ENCODE assay signal across 14 mouse cellular contexts in genomic region chr17:49438822-49439574, GRCm38 (mm10). TPM values are rescaled to one million over a fixed set of nuclear protein-coding genes. Genes with fewer than 3 reads are reported as not detected.
DNase-seq lines count a peak whose midpoint lies in the region; ATAC-seq and TF ChIP-seq lines count a peak whose summit lies in the region.
"Had no signal": no experiment of that assay in that cellular context is flagged by ENCODE, and none has a peak within 500 bp of the region (broad histone marks: within the 10 kb centered on the region; RNA-seq: fewer than 3 reads in every experiment).

No protein-coding gene starts in this region.

- H3K27me3 ChIP-seq in intestine, embryonic 15.5 days (replicated peaks), result no peaks in the 10 kb centered on the region
- H3K27me3 ChIP-seq in spleen, adult 2 months (ENCODE audit: control insufficient read depth, insufficient read depth, low read length), result no peaks in the 10 kb centered on the region
- no peaks in the 10 kb centered on the region for H3K27me3 ChIP-seq in forebrain, embryonic 13.5 days
- H3K27me3 ChIP-seq: limb, embryonic 15.5 days; midbrain, embryonic 12.5 days had no signal

- no peaks in the 10 kb centered on the region for H3K9me3 ChIP-seq in intestine, embryonic 15.5 days
- H3K9me3 ChIP-seq in forebrain, embryonic 13.5 days (replicated peaks), result no peaks in the 10 kb centered on the region; the same call in 1 of the 2 replicates
- H3K9me3 ChIP-seq: limb, embryonic 15.5 days; midbrain, embryonic 12.5 days had no signal

- WGBS in bone marrow, adult 2 months, result 67% methylated on average over 12 of the region's 12 CpGs
- WGBS in intestine, embryonic 15.5 days, result 65% methylated on average over 12 of the region's 12 CpGs
- WGBS in spleen, adult 2 months, result 82% methylated on average over 12 of the region's 12 CpGs
- WGBS in forebrain, embryonic 13.5 days, result 87% methylated on average over 12 of the region's 12 CpGs

- peak overlapping the region; percentile 49 for H3K4me3 ChIP-seq in bone marrow, adult 2 months (replicated peaks; ENCODE audit: control insufficient read depth, low read depth, low read length)
- no peak overlapping the region for H3K4me3 ChIP-seq in intestine, embryonic 15.5 days (replicated peaks)
- no peak overlapping the region for H3K4me3 ChIP-seq in spleen, adult 2 months (ENCODE audit: extremely low read depth, insufficient read depth, insufficient read length)
- H3K4me3 ChIP-seq in forebrain, embryonic 13.5 days, result no peak overlapping the region
- H3K4me3 ChIP-seq: limb, embryonic 15.5 days; midbrain, embryonic 12.5 days had no signal

- TF ChIP-seq CTCF in bone marrow, adult 2 months (IDR thresholded peaks at IDR 0.05; ENCODE audit: control insufficient read depth, insufficient read depth, low read length), result no peak
- TF ChIP-seq CTCF in spleen, adult 2 months (IDR thresholded peaks at IDR 0.05; ENCODE audit: extremely low read depth, insufficient read depth, insufficient read length, insufficient replicate concordance), result no peak

- H3K9ac ChIP-seq in intestine, embryonic 15.5 days, result no peak overlapping the region
- no peak overlapping the region for H3K9ac ChIP-seq in forebrain, embryonic 13.5 days
- H3K9ac ChIP-seq: limb, embryonic 15.5 days; midbrain, embryonic 12.5 days had no signal

- H3K4me2 ChIP-seq in intestine, embryonic 15.5 days (replicated peaks), result no peak overlapping the region
- no peak overlapping the region for H3K4me2 ChIP-seq in forebrain, embryonic 13.5 days
- H3K4me2 ChIP-seq: limb, embryonic 15.5 days; midbrain, embryonic 12.5 days had no signal

- peak overlapping the region; percentile 74 for H3K27ac ChIP-seq in bone marrow, adult 2 months (ENCODE audit: control insufficient read depth, insufficient read depth, low read depth, low read length, poor library complexity)
- no peak overlapping the region for H3K27ac ChIP-seq in intestine, embryonic 15.5 days
- peak overlapping the region; percentile 33; the same call in 1 of the 2 replicates for H3K27ac ChIP-seq in spleen, adult 2 months (ENCODE audit: insufficient read depth, low read length)
- no peak overlapping the region for H3K27ac ChIP-seq in forebrain, embryonic 13.5 days
- H3K27ac ChIP-seq: limb, embryonic 15.5 days; midbrain, embryonic 12.5 days had no signal

- ATAC-seq in intestine, embryonic 15.5 days, result peak; percentile 71; the same call in 1 of the 2 replicates
- ATAC-seq in forebrain, embryonic 13.5 days, result no peak
- no peak for ATAC-seq in activated CD4-positive, CD25-positive, alpha-beta regulatory T cell, adult 4 months

- H3K36me3 ChIP-seq in intestine, embryonic 15.5 days, result peaks cover 18% of the 10 kb centered on the region
- peaks cover 33% of the 10 kb centered on the region for H3K36me3 ChIP-seq in spleen, adult 2 months (ENCODE audit: control insufficient read depth, insufficient read depth, low read length)
- H3K36me3 ChIP-seq in forebrain, embryonic 13.5 days (ENCODE audit: poor library complexity, severe bottlenecking), result peaks cover 45% of the 10 kb centered on the region

- peak; percentile 1 for DNase-seq in heart, postnatal 4 days
- DNase-seq in heart, adult 8-10 months (ENCODE audit: low spot score), result no peak
- DNase-seq in spleen, adult 2 months (ENCODE audit: low read depth in 1 of 2, low spot score in 2 of 2), result peak in 1 of 2 experiments; percentile 0
- no peak for DNase-seq in layer of hippocampus, adult 11-12 months (ENCODE audit: low spot score)
- DNase-seq: cerebellum, adult 9-11 months; kidney, adult 9 months; right cerebral cortex, adult 18-20 months; thymus, postnatal 25 days had no signal

- 0 out of 2 replicates have a peak, but pooled peaks have one; percentile 34 for TF ChIP-seq POLR2A in bone marrow, adult 2 months (IDR thresholded peaks at IDR 0.05; ENCODE audit: borderline replicate concordance, control insufficient read depth, low read depth, low read length)
- TF ChIP-seq POLR2A in spleen, adult 2 months (IDR thresholded peaks at IDR 0.05; ENCODE audit: low read depth, low read length), result no peak

- H3K4me1 ChIP-seq in bone marrow, adult 2 months (ENCODE audit: control insufficient read depth, insufficient read depth, low read length), result peaks cover 5% of the 10 kb centered on the region; the same call in 1 of the 2 replicates
- H3K4me1 ChIP-seq in intestine, embryonic 15.5 days (replicated peaks), result 0 out of 2 replicates have a peak, but pooled peaks cover 3% of the 10 kb centered on the region
- no peaks in the 10 kb centered on the region for H3K4me1 ChIP-seq in spleen, adult 2 months (ENCODE audit: control insufficient read depth, insufficient read depth, insufficient read length)
- H3K4me1 ChIP-seq in forebrain, embryonic 13.5 days, result no peaks in the 10 kb centered on the region
- H3K4me1 ChIP-seq: midbrain, embryonic 12.5 days had no signal

RNA-seq across cellular contexts. Expression of gene Mocs1, which starts 10.8 kb away (rescaled TPM):
- 10 to 100 TPM; 15.6 to 19.6 TPM for total RNA-seq in heart, postnatal 4 days (2021)
- total RNA-seq in heart, adult 8-10 months (2022), result 10 to 100 TPM; 23.0 to 29.5 (median 24.5) TPM
- polyA plus RNA-seq in bone marrow, adult 2 months (2011; ENCODE audit: insufficient read depth, insufficient read length, low replicate concordance, missing spikeins), result 44.8 and 129 TPM in 2 replicates
- polyA plus RNA-seq in intestine, embryonic 15.5 days (2015; fragmentation: Nextera tagmentation; extraction: Ambion mirVana), result 8.0 and 9.3 TPM in 2 replicates
- polyA plus RNA-seq in spleen, adult 2 months (2012; rRNA removed), result 21.9 and 23.0 TPM in 2 replicates
- polyA plus RNA-seq in forebrain, embryonic 13.5 days (2015; fragmentation: Nextera tagmentation; extraction: Ambion mirVana), result 2.9 and 3.4 TPM in 2 replicates
- 10 to 100 TPM in 1 of 2 experiments, 1 to 10 TPM in 1; 7.6 to 10.0 TPM for polyA plus RNA-seq in activated CD4-positive, CD25-positive, alpha-beta regulatory T cell, adult 4 months (2017; shearing (Covaris generic))

Comparison
In these comparisons a context has a peak if more than half of its experiments do, and no peak if none do; other contexts are left out.
1. H3K27ac ChIP-seq: peak in bone marrow, adult 2 months (single experiment) and spleen, adult 2 months (single experiment); none in intestine, embryonic 15.5 days (single experiment) and forebrain, embryonic 13.5 days (single experiment).